ENCODE assay signal across 20 mouse cellular contexts in the genomic region with DNA sequence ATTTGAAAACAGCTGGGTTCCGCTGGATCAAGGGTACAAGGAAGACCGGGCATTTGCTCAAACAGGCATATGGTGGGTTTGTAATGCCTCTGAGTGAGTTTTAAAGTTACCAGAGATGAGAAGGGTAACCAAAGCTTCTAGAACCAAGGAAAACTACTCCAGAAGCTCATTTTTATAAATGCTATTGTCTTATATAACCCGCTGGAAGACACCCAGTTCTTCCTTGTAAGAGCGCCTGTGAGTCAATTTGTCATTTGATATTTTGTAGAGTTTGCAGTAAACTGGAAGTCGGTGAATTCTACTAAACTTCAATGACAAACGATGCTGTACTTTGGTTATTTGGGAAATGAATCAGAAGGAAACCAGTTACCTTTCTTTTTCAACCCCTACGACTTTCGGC.
DNase-seq lines count a peak whose midpoint lies in the region; ATAC-seq and TF ChIP-seq lines count a peak whose summit lies in the region.
"Had no signal": no experiment of that assay in that cellular context is flagged by ENCODE, and none has a peak within 500 bp of the region (broad histone marks: within the 10 kb centered on the region; RNA-seq: fewer than 3 reads in every experiment).

No protein-coding gene starts in this region.

- H3K27ac ChIP-seq in layer of hippocampus, adult 2 months: peak overlapping the region; percentile 79

- ATAC-seq in frontal cortex, adult (ENCODE audit: low TSS enrichment): peak; percentile 28; the same call in 1 of the 2 replicates
- ATAC-seq: activated CD4-positive, CD25-positive, alpha-beta regulatory T cell, adult 4 months; CD4-positive, CD25-positive, alpha-beta regulatory T cell, adult 4 months had no signal

- H3K4me3 ChIP-seq in layer of hippocampus, adult 2 months: no peak overlapping the region

- no peak for TF ChIP-seq CTCF in layer of hippocampus, adult 2 months (conservative IDR thresholded peaks at IDR 0.05)

- no peak for DNase-seq in frontal cortex, postnatal 10 days (ENCODE audit: low spot score in 2 of 2)
- peak; percentile 14 for DNase-seq in layer of hippocampus, adult 11-12 months (ENCODE audit: low spot score)
- DNase-seq in layer of hippocampus, adult 9-10 months (ENCODE audit: low spot score): no peak
- peak in 1 of 2 experiments; percentile 63 for DNase-seq in layer of hippocampus, adult 2 months (ENCODE audit: low spot score in 2 of 2)
- DNase-seq in layer of hippocampus, postnatal 10 days (ENCODE audit: low spot score in 2 of 2): no peak
- DNase-seq in brain, adult 2 months (ENCODE audit: low read depth, low spot score): peak; percentile 65
- DNase-seq in spleen, postnatal 14 days (ENCODE audit: low spot score in 2 of 2): no peak
- DNase-seq: adrenal gland, adult 2 months; adrenal gland, adult 8-10 months; adrenal gland, postnatal 10 days; adrenal gland, postnatal 14 days; adrenal gland, postnatal 25 days; adrenal gland, postnatal 36 days; B cell, adult 2 months; cerebellum, adult 11 months; cerebellum, adult 11-12 months; cerebellum, adult 18-20 months had no signal

Comparison
In these comparisons a context has a peak if more than half of its experiments do, and no peak if none do; other contexts are left out.
1. DNase-seq: peak in layer of hippocampus, adult 11-12 months (single experiment) and brain, adult 2 months (single experiment); none in frontal cortex, postnatal 10 days (0 of 2), layer of hippocampus, adult 9-10 months (single experiment), layer of hippocampus, postnatal 10 days (0 of 2) and spleen, postnatal 14 days (0 of 2).